Mouse (Mus musculus): ENCODE results near the gene Mettl4.
A peak's percentile ranks its signal among the peaks of the same experiment; 100 is the strongest.

Gene Mettl4

GRCm38 (mm10) chr17:94749466-94750135, at the start of gene Mettl4:
Mettl4 (minus strand) TSS chr17:94750019.
- peak; percentile 85 for DNase-seq (ENCODE audit: low spot score)

GRCm38 (mm10) chr17:94778871-94779482, 29.2 kb upstream of the Mettl4 start:
- DNase-seq (ENCODE audit: low spot score), result no peak

GRCm38 (mm10) chr17:94768491-94768890, 18.7 kb upstream of the Mettl4 start:
- DNase-seq (ENCODE audit: low spot score), result no peak

GRCm38 (mm10) chr17:94764711-94765110, 14.9 kb upstream of the Mettl4 start:
- no peak for DNase-seq (ENCODE audit: low spot score)

- no peak for DNase-seq (ENCODE audit: low spot score)
These were observed 14.2 kb upstream of the Mettl4 start for GRCm38 (mm10) chr17:94764011-94764410.

GRCm38 (mm10) chr17:94762405-94762804, 12.6 kb upstream of the Mettl4 start:
- DNase-seq (ENCODE audit: low spot score), result no peak

- no peak for DNase-seq (ENCODE audit: low spot score)
These were observed 414 bp upstream of the Mettl4 start for GRCm38 (mm10) chr17:94750136-94750729.

GRCm38 (mm10) chr17:94738173-94738572, 11.6 kb downstream of the Mettl4 start:
- no peak for DNase-seq (ENCODE audit: low spot score)

GRCm38 (mm10) chr17:94735885-94736284, 13.9 kb downstream of the Mettl4 start:
- no peak for DNase-seq (ENCODE audit: low spot score)

- DNase-seq (ENCODE audit: low spot score), result no peak
These were observed 14.4 kb downstream of the Mettl4 start for GRCm38 (mm10) chr17:94735437-94735836.

- DNase-seq (ENCODE audit: low spot score), result peak; percentile 43
These were observed 19.4 kb downstream of the Mettl4 start for GRCm38 (mm10) chr17:94730416-94730815.

- DNase-seq (ENCODE audit: low spot score), result no peak
These were observed 23.1 kb downstream of the Mettl4 start for GRCm38 (mm10) chr17:94726750-94727149.

- DNase-seq (ENCODE audit: low spot score), result no peak
These were observed 76.1 kb downstream of the Mettl4 start for GRCm38 (mm10) chr17:94673515-94674317.

Measured in layer of hippocampus, adult 9-10 months (tissue).